Mouse (Mus musculus) limb, embryonic 13.5 days (tissue): ENCODE measurements around the gene Fut11. TPM values are rescaled to one million over a fixed set of nuclear protein-coding genes. Genes with fewer than 3 reads are reported as not detected.
A peak's percentile ranks its signal among the peaks of the same experiment; 100 is the strongest.

Source experiments
- ATAC-seq: fragments of 200-750 bp; cut with Nextera tagmentation; 2 replicates; pipeline ENCODE4 v1.8.0; 2017; ENCODE audit warnings: low read depth, moderate number of reproducible peaks, moderate TSS enrichment; ENCODE audit not compliant: low FRiP score
- H3K27ac ChIP-seq: fragments of 300-500 bp; sonication (generic); 2 replicates; pipeline ENCODE4 v1.5.1; 2015; ENCODE audit warnings: inconsistent platforms, mild to moderate bottlenecking, moderate library complexity
- H3K27me3 ChIP-seq: fragments of 300-500 bp; sonication (generic); 2 replicates; pipeline ENCODE4 v1.6.1; 2015; ENCODE audit warnings: mild to moderate bottlenecking, inconsistent platforms
- H3K36me3 ChIP-seq: fragments of 300-500 bp; sonication (generic); 2 replicates; pipeline ENCODE4 v1.6.1; 2015; ENCODE audit warnings: inconsistent platforms, mild to moderate bottlenecking, moderate library complexity
- H3K4me1 ChIP-seq: fragments of 300-500 bp; sonication (generic); 2 replicates; pipeline ENCODE4 v1.6.1; 2015; ENCODE audit warnings: inconsistent platforms
- H3K4me2 ChIP-seq: fragments of 300-500 bp; sonication (generic); replicated peaks from 2 replicates; pipeline ENCODE4 v1.6.1; 2015; ENCODE audit warnings: inconsistent platforms, mild to moderate bottlenecking, moderate library complexity
- H3K4me3 ChIP-seq: fragments of 300-500 bp; sonication (generic); 2 replicates; pipeline ENCODE4 v1.5.1; 2015; ENCODE audit warnings: moderate library complexity, mild to moderate bottlenecking, inconsistent platforms
- H3K9ac ChIP-seq: fragments of 300-500 bp; sonication (generic); 2 replicates; pipeline ENCODE4 v1.6.1; 2015; ENCODE audit warnings: mild to moderate bottlenecking, inconsistent platforms
- H3K9me3 ChIP-seq: fragments of 300-500 bp; sonication (generic); 2 replicates; pipeline ENCODE4 v1.6.1; 2016; ENCODE audit warnings: inconsistent platforms
- WGBS: fragments of 180-500 bp; shearing (Covaris S2); methylation state at CpG from one replicate; pipeline ENCODE4 v1.1.7; 2015; 5-methylcytosine and 5-hydroxymethylcytosine counted together
- polyA plus RNA-seq: library from polyadenylated mRNA; unstranded; fragments of >200 nt; fragmentation: Nextera tagmentation; extraction: Ambion mirVana; gene quantifications from 2 replicates; pipeline ENCODE4 v1.2.1, GENCODE M21; 2015

Gene Fut11
- polyA plus RNA-seq, 1 experiment from 2014 or later: 28.5 TPM

DNA sequence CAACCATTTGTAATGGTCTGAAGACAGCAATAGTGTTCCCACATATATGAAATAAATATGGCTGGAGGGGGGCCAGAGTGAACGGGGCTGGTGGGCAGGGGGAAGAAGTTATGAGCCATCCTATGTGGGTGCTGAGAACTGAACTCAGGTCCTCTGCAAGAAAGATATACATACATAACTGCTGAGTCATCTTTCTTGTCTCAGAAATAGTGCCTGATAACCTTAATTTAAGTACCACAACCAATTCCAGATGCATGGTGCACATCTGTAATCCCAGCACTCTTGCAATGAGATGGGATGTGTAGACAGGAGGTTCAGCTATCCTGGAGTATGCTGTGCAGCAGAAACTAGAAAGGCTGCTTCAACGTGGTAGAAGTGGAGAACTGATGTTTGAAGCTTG is 13.0 kb upstream of the Fut11 start:
- no peak overlapping the region for H3K4me2 ChIP-seq
- no peaks in the 10 kb centered on the region for H3K9me3 ChIP-seq
- no peak overlapping the region for H3K9ac ChIP-seq
- H3K27me3 ChIP-seq: no peaks in the 10 kb centered on the region
- ATAC-seq: no peak
- H3K4me3 ChIP-seq: no peak overlapping the region
- peaks cover 100% of the 10 kb centered on the region for H3K36me3 ChIP-seq
- no peaks in the 10 kb centered on the region; the same call in 1 of the 2 replicates for H3K4me1 ChIP-seq
- no peak overlapping the region for H3K27ac ChIP-seq
- WGBS: 93% methylated on average over 2 of the region's 2 CpGs

DNA sequence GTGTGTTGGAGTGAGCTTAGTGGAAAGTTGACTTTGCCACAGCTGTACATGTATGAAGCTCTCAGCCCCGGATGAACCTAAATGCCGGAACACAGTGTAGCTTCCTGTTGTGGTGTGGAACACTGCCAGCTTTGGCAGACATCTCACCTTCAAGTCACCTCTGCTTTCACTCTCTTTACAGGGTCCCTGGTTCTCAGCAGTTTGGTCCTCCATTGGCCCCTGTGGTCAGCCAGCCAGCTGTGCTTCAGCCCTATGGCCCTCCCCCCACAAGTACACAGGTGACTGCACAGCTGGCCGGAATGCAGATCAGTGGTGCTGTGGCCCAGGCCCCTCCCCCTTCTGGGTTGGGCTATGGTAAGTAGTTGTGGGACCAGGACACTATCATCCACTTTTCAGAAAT is 12.3 kb upstream of the Fut11 start:
- peaks cover 100% of the 10 kb centered on the region for H3K36me3 ChIP-seq
- no peak overlapping the region for H3K9ac ChIP-seq
- H3K27me3 ChIP-seq: no peaks in the 10 kb centered on the region
- no peak for ATAC-seq
- H3K27ac ChIP-seq: no peak overlapping the region
- no peak overlapping the region for H3K4me2 ChIP-seq
- no peaks in the 10 kb centered on the region for H3K4me1 ChIP-seq
- WGBS: 70% methylated on average over 3 of the region's 3 CpGs
- no peak overlapping the region for H3K4me3 ChIP-seq
- H3K9me3 ChIP-seq: no peaks in the 10 kb centered on the region

DNA sequence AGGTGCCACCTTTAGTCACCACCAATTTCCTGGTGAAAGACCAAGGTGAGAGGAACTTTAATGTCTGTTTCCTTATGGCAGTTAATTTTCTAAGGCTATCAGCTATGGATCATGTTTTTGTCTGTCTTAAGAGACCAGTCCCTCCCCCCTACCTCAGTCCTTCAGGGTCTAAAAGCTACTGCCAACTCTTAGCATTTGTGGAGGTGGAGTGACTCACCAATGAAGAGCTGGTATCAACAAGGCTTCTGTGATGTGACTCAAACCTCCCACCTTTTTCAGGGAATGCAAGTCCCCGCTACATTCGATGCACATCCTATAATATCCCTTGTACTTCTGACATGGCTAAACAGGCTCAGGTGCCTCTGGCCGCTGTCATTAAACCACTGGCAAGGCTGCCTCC is 8.2 kb upstream of the Fut11 start:
- 93% methylated on average over 3 of the region's 3 CpGs for WGBS

DNA sequence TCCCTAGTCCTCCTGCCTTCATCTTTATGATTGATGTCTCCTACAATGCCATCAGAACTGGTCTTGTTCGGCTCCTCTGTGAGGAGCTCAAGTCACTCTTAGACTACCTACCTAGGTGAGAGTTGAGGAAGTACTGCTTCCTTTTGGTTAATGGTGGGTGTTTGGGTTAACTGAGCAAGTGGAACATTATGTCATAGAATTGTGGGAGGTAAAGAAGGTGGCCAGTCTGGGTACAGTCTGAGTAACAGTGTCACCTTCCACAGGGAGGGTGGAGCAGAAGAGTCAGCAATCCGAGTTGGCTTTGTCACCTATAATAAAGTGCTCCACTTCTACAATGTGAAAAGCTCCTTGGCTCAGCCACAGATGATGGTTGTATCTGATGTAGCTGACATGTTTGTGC is 5.8 kb upstream of the Fut11 start:
- Histone ChIP-seq H3K27ac (no peak overlapping the region), H3K4me2 (no peak overlapping the region), H3K4me1 (peaks cover 2% of the 10 kb centered on the region; the same call in 1 of the 2 replicates), H3K4me3 (no peak overlapping the region), H3K9me3 (no peaks in the 10 kb centered on the region), H3K36me3 (peaks cover 99% of the 10 kb centered on the region), H3K9ac (no peak overlapping the region), H3K27me3 (no peaks in the 10 kb centered on the region)
- ATAC-seq: no peak
- 91% methylated on average over 2 of the region's 2 CpGs for WGBS

More for the DNA sequence above, 8.2 kb upstream of the Fut11 start:
- Histone ChIP-seq H3K4me3 (no peak overlapping the region), H3K27ac (no peak overlapping the region), H3K4me2 (no peak overlapping the region), H3K4me1 (no peaks in the 10 kb centered on the region), H3K36me3 (peaks cover 99% of the 10 kb centered on the region), H3K27me3 (no peaks in the 10 kb centered on the region), H3K9me3 (no peaks in the 10 kb centered on the region), H3K9ac (no peak overlapping the region)
- ATAC-seq: no peak

DNA sequence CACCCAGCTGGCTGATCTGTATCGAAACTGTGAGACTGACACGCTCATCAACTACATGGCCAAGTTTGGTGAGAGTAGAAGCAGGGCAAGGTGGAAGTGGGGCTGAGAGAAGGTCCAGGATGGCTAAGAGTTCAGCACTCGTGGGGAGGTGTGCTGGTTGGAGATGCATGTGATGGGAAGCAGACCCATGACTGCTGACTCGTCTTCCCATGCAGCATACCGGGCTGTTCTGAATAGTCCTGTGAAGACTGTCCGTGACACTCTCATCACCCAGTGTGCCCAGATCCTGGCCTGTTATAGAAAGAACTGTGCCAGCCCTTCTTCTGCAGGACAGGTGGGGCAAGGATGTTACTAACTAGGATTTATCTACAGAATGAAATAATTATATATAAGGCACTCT is 3.0 kb upstream of the Fut11 start:
- peaks cover 20% of the 10 kb centered on the region for H3K4me1 ChIP-seq
- peaks cover 77% of the 10 kb centered on the region for H3K36me3 ChIP-seq
- ATAC-seq: no peak

DNA sequence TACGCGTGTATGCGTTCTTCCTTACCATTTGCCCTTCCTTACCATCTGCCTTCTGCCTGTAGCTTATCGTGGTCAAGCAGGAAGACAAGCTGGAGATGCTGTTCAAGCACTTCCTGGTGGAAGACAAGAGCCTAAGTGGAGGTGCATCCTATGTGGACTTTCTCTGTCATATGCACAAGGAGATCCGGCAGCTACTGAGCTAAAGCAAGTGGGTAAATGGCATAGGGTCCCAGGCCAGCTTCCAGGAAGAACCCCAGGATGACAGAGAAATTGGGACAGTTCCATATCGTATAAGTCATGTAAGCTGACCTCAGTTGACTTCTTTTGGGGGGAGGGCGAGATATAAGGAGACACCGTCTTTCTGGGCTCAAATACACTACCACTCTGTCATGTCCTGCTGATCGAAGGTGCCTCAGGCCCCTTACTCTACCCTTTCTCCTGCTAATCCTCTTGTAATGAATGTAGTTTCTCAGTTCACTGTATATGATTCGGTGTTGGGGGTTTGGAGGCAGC is 1.1 kb upstream of the Fut11 start:
- Histone ChIP-seq H3K9me3 (no peaks in the 10 kb centered on the region), H3K27ac (no peak overlapping the region), H3K4me1 (peaks cover 38% of the 10 kb centered on the region), H3K4me2 (no peak overlapping the region), H3K4me3 (0 out of 2 replicates have a peak overlapping the region, but pooled peaks have one; percentile 82), H3K9ac (no peak overlapping the region), H3K27me3 (no peaks in the 10 kb centered on the region), H3K36me3 (peaks cover 66% of the 10 kb centered on the region)
- ATAC-seq: no peak
- 93% methylated on average over 10 of the region's 10 CpGs for WGBS

More for the DNA sequence above, 3.0 kb upstream of the Fut11 start:
- no peak overlapping the region for H3K4me2 ChIP-seq
- no peak overlapping the region for H3K9ac ChIP-seq
- H3K27ac ChIP-seq: no peak overlapping the region
- H3K27me3 ChIP-seq: no peaks in the 10 kb centered on the region
- 93% methylated on average over 6 of the region's 6 CpGs for WGBS
- H3K4me3 ChIP-seq: no peak overlapping the region
- no peaks in the 10 kb centered on the region for H3K9me3 ChIP-seq

DNA sequence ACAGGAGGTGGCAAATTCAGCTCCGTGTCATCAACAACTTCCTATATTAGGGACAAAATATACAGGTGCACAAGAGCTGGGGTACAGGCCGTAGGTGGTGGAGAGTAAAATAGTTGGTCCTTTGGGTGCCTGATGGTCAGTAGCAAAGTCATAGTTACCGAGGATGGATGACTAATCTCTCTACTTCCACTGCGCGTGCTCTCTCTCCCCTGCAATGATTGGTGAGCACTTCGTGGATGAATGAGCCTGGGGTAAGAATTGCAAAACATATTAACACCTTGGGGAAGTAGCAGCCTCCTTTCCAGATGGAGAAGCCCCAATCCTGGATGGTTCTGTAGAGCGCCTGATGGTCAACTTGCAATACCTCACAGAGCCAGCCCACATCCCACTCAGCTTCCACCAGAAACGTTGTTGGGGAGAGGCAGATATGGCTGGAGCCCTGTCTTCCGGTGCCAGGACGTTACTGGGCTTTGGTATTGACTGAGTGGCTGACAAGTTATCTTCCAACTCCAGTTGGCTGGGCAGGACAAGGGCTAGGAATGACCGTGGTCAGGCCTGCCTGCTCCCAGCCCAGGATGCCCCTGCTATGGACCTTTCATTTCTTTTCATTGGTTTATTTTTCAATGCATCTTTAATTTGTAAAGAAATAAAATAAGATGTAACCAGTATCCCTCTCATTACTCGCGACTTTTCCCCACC is 434 bp upstream of the Fut11 start:
- peak overlapping the region; percentile 84 for H3K9ac ChIP-seq
- 47% methylated on average over 13 of the region's 13 CpGs for WGBS
- peaks cover 42% of the 10 kb centered on the region for H3K4me1 ChIP-seq
- H3K9me3 ChIP-seq: no peaks in the 10 kb centered on the region
- peak overlapping the region; percentile 80 for H3K4me2 ChIP-seq
- peak; percentile 10; the same call in 1 of the 2 replicates for ATAC-seq
- no peaks in the 10 kb centered on the region for H3K27me3 ChIP-seq
- peak overlapping the region; percentile 82 for H3K4me3 ChIP-seq
- peaks cover 62% of the 10 kb centered on the region for H3K36me3 ChIP-seq
- H3K27ac ChIP-seq: peak overlapping the region; percentile 96

DNA sequence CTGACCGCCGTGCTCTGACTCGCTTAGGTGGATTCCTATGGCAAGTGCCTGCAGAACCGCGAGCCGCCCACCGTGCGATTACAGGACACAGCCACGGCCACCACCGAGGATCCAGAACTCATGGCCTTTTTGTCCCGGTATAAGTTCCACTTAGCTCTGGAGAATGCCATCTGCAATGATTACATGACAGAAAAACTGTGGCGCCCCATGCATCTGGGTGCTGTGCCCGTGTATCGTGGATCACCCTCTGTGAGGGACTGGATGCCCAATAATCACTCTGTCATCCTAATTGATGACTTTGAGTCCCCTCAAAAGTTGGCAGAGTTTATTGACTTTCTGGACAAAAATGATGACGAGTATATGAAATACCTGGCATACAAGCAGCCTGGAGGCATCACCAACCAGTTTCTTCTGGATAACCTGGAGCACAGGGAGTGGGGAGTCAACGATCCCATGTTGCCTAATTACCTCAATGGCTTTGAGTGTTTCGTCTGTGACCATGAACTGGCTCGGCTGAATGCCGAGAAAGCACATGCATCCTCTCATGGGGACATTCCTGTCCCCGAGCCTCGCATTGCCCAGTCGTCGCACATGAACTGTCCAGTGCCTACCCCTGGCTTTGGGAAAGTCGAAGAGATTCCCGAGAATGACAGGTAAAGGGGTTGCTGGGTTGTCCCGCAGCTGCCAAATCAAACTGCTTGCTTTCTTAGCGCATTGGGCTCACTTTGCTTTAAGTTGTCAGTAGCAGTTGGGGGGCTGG is 1.2 kb downstream of the Fut11 start:
- Histone ChIP-seq H3K9ac (peak overlapping the region; percentile 84), H3K36me3 (peaks cover 55% of the 10 kb centered on the region), H3K27ac (peak overlapping the region; percentile 96; the same call in 1 of the 2 replicates), H3K9me3 (no peaks in the 10 kb centered on the region), H3K27me3 (no peaks in the 10 kb centered on the region), H3K4me1 (peaks cover 53% of the 10 kb centered on the region), H3K4me3 (peak overlapping the region; percentile 82), H3K4me2 (peak overlapping the region; percentile 80)
- ATAC-seq: no peak
- WGBS: 12% methylated on average over 27 of the region's 27 CpGs

DNA sequence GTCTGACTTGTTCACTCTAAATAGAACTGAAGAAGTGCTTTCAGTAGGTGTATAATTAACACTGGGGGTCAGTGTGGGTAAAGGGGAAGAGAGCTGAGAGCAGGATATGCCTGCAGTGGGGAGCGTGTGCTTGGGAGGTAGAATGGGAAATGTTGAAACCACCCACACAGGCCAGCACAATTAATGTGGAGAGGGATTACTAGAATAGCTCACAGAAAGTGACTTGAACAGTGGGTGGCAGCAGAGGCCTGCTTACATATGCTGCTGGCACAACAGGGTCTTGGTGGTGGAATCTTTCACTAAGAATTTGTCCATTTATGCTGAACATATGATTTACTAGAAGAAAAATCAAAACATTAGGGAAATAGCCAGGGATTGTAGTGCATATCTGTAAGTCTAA is 2.2 kb downstream of the Fut11 start:
- Histone ChIP-seq H3K4me2 (peak overlapping the region; percentile 80), H3K4me3 (peak overlapping the region; percentile 82), H3K27ac (peak overlapping the region; percentile 33; the same call in 1 of the 2 replicates), H3K9me3 (no peaks in the 10 kb centered on the region), H3K36me3 (peaks cover 44% of the 10 kb centered on the region), H3K4me1 (peaks cover 62% of the 10 kb centered on the region), H3K27me3 (no peaks in the 10 kb centered on the region), H3K9ac (peak overlapping the region; percentile 84)
- ATAC-seq: no peak
- 4% methylated on average over 1 of the region's 1 CpGs for WGBS

DNA sequence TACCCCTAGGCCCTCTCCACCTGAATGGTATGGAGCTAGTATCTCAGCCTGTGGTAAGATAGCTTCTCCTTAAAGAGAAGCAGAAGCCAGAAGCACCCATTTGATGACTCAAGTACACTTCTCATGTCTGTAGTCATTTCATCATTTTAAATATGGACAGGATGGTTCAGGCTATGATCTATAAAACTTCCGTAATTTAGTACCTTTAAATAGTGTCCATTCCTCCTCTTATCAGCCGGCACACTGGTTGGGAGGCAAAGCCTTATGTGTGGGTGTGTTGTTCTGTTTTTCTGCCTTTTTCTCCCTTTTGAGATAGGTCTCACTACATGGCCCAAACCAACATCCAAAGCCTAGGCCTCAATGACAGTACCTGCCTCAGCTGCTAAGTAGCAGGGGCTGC is 3.7 kb downstream of the Fut11 start:
- peaks cover 29% of the 10 kb centered on the region for H3K36me3 ChIP-seq
- peak overlapping the region; percentile 43; the same call in 1 of the 2 replicates for H3K9ac ChIP-seq
- H3K27ac ChIP-seq: no peak overlapping the region
- 87% methylated on average over 2 of the region's 2 CpGs for WGBS
- no peaks in the 10 kb centered on the region for H3K27me3 ChIP-seq
- H3K4me1 ChIP-seq: peaks cover 65% of the 10 kb centered on the region
- H3K4me2 ChIP-seq: 0 out of 2 replicates have a peak overlapping the region, but pooled peaks have one; percentile 80
- no peak for ATAC-seq
- H3K9me3 ChIP-seq: no peaks in the 10 kb centered on the region
- no peak overlapping the region for H3K4me3 ChIP-seq

DNA sequence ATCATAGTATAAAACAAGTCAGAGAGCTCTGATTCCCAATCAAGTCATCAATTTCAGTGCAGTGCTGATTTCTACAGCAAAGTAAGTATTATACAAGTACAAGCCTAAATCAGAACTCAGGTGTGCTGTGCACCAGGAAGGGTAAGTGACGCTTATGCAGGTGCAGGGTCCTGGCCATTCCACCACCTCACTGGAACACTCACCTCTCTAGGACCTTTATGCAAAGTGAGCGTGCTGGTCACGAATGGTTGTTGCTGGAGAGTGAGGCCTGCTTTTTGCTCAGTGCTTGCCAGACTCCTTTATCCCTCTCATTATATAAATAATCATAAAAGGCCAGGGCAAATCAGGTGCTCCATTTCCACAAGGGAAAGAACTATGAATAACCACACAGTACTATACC is 5.6 kb downstream of the Fut11 start:
- H3K4me2 ChIP-seq: no peak overlapping the region
- WGBS: 81% methylated on average over 3 of the region's 3 CpGs
- no peaks in the 10 kb centered on the region for H3K27me3 ChIP-seq
- H3K27ac ChIP-seq: no peak overlapping the region
- peaks cover 61% of the 10 kb centered on the region for H3K4me1 ChIP-seq
- ATAC-seq: no peak
- peaks cover 31% of the 10 kb centered on the region for H3K36me3 ChIP-seq
- no peaks in the 10 kb centered on the region for H3K9me3 ChIP-seq
- no peak overlapping the region for H3K9ac ChIP-seq
- H3K4me3 ChIP-seq: no peak overlapping the region

DNA sequence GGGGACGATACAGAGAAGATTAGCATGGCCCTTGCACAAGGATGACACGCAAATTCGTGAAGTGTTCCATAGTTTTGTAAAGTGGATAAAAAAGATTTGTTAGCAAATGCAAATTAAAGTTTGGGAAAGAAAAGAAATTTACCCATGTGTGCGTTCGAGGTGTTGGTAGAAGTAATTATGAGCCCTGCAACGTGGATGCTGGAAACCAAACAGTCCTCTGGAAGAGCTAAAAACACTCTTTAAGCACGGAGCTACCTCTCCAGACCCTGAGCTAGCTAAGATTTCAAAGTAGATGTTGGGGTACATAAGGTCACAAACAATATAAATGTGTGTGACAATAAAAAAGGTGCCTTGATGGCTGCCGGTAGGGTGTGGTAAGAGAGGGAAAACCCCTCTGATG is 6.8 kb downstream of the Fut11 start:
- 73% methylated on average over 8 of the region's 8 CpGs for WGBS
- peak overlapping the region; percentile 89 for H3K9ac ChIP-seq
- no peak for ATAC-seq
- H3K4me3 ChIP-seq: peak overlapping the region; percentile 85
- peaks cover 33% of the 10 kb centered on the region for H3K36me3 ChIP-seq
- H3K4me1 ChIP-seq: peaks cover 53% of the 10 kb centered on the region
- H3K27ac ChIP-seq: no peak overlapping the region
- H3K4me2 ChIP-seq: peak overlapping the region; percentile 67
- no peaks in the 10 kb centered on the region for H3K9me3 ChIP-seq
- H3K27me3 ChIP-seq: no peaks in the 10 kb centered on the region
